Mouse (Mus musculus): ENCODE measurements around the gene Mrpl27. TPM values are rescaled to one million over a fixed set of nuclear protein-coding genes. Genes with fewer than 3 reads are reported as not detected.
"Not testable (repeated sequence)": the region's sequence is repeated elsewhere in the genome, so short reads cannot be mapped to it uniquely, and the experiment has no call there.

Gene Mrpl27
- total RNA-seq, 2 experiments from 2014 or later, result 57.1 to 62.9 TPM

- DNase-seq, result no peak
- intact Hi-C loops (cut with DNase I), result no loop called here
Measured at GRCm38 (mm10) chr11:94652973-94653372, 594 bp upstream of the Mrpl27 start.

DNA sequence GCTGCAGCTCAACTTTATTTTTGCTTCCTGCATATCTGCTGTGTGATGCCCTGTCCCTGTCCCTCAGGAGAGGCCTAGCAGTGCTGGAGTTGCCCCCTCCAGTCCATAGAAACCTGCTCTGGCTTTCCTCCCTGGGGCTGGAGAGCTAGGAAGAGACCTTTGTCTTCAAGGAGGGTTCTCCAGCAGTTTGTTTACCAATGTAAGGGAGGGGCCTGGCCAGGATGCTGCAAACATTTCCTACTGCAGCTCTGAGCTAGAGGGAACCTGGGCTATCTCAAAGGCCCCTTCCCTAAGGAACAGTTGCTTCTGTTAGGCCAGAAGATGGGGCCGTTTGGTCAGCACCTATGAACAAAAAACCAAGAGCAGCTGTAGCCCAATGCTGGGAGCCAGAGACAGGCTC is 7.8 kb downstream of the Mrpl27 start:
- DNase-seq, result no peak
- intact Hi-C loops (cut with DNase I), result no loop called here

GRCm38 (mm10) chr11:94665281-94665680 is 11.7 kb downstream of the Mrpl27 start:
- intact Hi-C loops (cut with DNase I), result no loop called here
- no peak for DNase-seq

- DNase-seq, result no peak
- intact Hi-C loops (cut with DNase I), result no loop called here
Measured at GRCm38 (mm10) chr11:94674984-94675383, 21.4 kb downstream of the Mrpl27 start.

- intact Hi-C loops (cut with DNase I), result no loop called here
- DNase-seq, result no peak
Measured at GRCm38 (mm10) chr11:94675446-94675845, 21.9 kb downstream of the Mrpl27 start.

DNA sequence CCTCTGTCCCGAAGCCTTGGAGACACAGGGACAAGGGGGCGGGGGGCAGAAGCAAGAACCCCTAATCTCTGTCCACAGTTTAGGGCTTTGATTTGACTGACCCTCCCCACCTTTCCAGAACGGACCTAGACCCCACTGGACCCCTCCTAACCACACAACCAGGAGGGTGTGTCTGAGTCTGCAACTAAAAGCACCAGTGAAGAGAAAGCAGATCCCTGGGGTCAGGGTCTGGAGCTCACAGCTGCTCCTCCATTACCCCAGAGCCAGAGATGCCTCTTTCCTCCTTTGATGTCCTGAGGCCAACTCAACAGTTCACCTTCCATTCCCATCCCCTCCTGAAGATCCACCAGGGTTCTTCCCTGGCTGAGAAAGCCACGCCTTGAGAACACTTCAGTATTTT is 22.7 kb downstream of the Mrpl27 start:
- intact Hi-C loops (cut with DNase I), result loop anchor here (2.0 kb wide), 1 partner anchor 22 kb away; no protein-coding TSS in a partner anchor
- DNase-seq, result no peak

DNA sequence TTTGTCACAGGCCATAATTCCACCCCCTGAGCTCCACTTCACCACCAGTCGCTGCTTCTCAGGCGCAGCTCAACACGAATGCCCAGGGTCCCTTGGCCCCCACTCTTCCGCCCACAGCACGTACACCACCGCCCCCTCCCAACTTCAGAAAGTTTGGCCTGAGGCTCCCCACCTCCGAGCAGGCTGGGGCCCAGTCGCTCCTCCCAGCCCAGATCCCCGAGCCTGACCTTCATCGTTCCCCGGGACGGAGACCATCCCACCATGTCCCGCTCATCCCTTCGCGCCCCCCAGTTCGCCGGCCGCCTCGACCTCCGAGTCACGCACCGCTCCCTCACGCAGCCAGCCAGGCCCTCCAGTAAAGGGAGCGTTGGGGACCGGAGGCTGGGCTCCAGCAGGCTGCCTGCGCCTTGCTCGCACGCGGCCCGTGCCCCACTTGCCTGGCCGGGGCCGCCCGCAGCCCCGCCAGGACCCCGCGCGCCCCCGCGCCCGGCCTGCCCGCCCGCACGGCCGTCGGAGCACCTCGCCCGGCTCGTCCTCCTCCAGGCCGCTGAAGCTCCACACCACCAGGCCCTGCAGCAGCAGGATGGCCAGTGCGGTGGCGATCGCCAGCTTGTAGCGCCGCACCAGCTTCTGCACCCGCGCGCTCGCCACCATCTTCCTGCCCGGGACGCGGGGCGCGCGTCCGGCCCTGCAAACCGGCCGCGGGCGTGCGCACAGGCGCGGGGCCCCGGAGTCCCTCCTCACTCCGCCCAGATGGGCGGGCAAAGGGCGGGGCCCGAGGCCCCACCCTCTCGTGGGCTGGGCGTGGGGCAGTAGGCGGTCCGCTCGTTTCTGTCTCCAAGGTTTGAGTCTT is 23.4 kb downstream of the Mrpl27 start, which contains the start of gene Xylt2:
Gene Xylt2 (minus strand): TSS at position 762 of the 853 bp plus-strand sequence.
- intact Hi-C loops (cut with DNase I), result loop anchor here (2.0 kb wide), 1 partner anchor 22 kb away; no protein-coding TSS in a partner anchor
- DNase-seq, result peak; percentile 96

GRCm38 (mm10) chr11:94677607-94678145 is 24.1 kb downstream of the Mrpl27 start:
- no peak for DNase-seq
- intact Hi-C loops (cut with DNase I), result loop anchor here (2.0 kb wide), 1 partner anchor 23 kb away; no protein-coding TSS in a partner anchor

DNA sequence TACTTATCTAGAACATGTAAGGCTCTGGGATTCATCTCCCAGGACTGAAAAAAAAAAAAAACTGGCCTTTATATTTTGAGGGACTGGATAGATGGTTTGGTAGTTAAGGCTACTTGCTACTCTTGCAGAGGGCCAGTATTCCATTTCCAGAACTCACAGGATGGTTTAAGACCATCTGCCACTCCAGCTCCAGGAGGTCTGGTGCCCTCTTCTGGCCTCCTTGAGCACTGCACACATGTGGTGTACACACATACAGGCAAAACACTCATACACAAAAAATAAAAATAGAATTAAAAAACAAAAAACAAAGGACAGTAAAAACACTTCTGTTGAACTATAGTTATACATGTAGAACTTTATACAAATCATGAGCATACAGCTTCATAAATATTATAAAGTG is 27.1 kb downstream of the Mrpl27 start:
- intact Hi-C loops (cut with DNase I), result no loop called here
- no peak for DNase-seq

- no peak for DNase-seq
Measured at GRCm38 (mm10) chr11:94681640-94682039, 28.1 kb downstream of the Mrpl27 start.

GRCm38 (mm10) chr11:94682427-94682826 is 28.9 kb downstream of the Mrpl27 start:
- intact Hi-C loops (cut with DNase I), result no loop called here
- no peak for DNase-seq

More at GRCm38 (mm10) chr11:94681640-94682039, 28.1 kb downstream of the Mrpl27 start:
- intact Hi-C loops (cut with DNase I), result no loop called here

- no peak for DNase-seq
- intact Hi-C loops (cut with DNase I), result no loop called here
Measured at GRCm38 (mm10) chr11:94687178-94687577, 33.6 kb downstream of the Mrpl27 start.

DNA sequence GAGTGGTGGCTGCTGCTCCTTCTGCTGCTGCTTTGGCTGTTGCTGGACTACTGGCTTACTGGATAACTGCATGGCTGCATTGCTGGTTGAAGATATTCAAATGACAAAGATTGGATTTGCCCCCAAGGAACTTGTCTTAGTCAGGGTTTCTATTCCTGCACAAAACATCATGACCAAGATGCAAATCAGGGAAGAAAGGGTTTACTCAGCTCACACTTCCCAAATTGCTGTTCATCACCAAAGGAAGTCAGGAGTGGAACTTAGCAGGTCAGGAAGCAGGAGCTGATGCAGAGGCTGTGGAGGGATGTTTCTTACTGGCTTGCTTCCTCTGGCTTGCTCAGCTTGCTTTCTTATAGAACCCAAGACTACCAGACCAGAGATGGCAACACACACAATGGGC is 38.9 kb downstream of the Mrpl27 start:
- intact Hi-C loops (cut with DNase I); DNase-seq: not testable (repeated sequence)

GRCm38 (mm10) chr11:94695508-94695907 is 41.9 kb downstream of the Mrpl27 start:
- intact Hi-C loops (cut with DNase I), result no loop called here
- no peak for DNase-seq

- intact Hi-C loops (cut with DNase I), result no loop called here
- no peak for DNase-seq
Measured at GRCm38 (mm10) chr11:94697140-94697539, 43.6 kb downstream of the Mrpl27 start.

DNA sequence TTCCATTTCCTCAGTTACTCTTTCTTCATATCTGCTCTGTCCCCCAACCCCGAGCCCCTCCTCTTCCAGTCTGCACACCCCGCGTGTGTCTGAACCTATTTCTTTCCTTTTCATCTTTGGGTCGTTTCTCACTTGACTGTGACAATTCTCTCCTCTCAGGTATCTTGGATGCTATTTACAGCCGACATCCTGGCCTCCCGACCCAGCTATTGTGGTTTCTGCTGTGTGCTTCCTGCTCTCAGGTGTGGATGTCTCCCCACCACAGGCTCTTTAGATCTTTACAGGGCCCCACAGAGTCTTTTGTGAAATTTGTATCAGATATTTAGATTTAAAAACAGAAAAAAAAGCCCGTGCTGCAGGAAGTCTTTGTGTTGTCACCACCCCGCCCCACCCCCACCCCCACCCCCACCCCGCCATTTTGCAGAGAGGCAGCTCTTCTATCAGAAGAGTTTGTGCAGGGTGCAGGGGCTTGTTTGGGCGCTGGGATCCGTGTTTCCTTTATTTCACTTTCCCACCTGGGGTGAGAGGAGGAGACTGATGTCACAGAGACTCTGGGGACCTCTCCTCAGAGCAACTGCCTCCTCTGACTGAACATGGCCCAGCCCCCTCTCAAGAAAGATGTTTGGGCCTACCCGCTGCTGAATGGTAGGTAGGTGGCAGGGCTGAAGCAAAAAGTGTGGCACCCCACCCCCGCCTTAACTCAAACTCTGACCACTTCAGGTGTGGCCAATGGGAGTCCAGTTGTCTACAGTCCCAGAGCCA is 44.3 kb downstream of the Mrpl27 start:
- intact Hi-C loops (cut with DNase I), result no loop called here
- no peak for DNase-seq

GRCm38 (mm10) chr11:94699399-94699798 is 45.8 kb downstream of the Mrpl27 start:
- DNase-seq, result no peak
- intact Hi-C loops (cut with DNase I), result no loop called here

DNA sequence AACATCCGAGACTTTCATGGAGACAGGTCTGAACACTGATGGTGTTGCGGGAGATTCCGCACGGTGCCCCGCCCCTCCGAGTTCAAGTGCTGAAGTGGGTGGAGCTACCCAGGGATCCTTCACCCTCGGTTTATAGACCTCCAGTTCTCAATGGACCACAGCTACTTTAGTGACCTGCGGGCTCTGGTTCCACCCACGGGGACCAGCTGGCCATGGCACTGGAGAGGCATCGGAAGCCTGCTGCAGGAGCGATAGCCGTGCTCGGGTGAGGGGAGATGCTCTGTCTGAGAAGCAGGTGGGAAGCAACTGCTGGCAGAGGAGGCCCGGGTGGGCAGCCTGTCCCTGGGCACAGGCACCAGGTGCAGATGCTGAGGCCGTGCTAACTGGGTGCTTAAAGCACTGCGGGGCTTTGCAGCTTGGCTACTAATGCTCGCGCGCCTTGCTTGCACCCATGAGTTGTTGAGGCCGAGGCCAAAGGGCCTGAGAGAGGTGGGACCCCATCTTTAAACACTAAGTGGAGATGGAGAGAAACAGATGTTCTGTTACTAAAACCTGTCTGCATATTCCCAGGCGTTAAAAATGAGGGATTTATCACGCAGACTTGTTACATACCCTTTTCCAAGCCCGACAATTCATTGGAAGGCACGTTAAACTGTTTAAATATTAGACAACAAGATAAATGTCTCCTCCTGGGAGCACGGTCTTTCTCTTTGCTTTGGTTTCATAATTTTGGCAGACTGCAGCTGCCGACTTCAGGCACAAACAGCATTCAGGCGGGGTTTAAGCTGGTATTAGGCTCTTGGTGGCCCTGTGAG is 48.0 kb downstream of the Mrpl27 start:
- intact Hi-C loops (cut with DNase I), result no loop called here
- no peak for DNase-seq

GRCm38 (mm10) chr11:94702216-94702610 is 48.6 kb downstream of the Mrpl27 start:
- intact Hi-C loops (cut with DNase I), result no loop called here
- no peak for DNase-seq

- intact Hi-C loops (cut with DNase I), result no loop called here
- DNase-seq, result no peak
Measured at GRCm38 (mm10) chr11:94704020-94704419, 50.5 kb downstream of the Mrpl27 start.

All from heart, postnatal 14 days (tissue).